Mouse (Mus musculus) spleen, adult 2 months (tissue): Measurements from ENCODE around the gene Cxcr1.

Source experiments
- CTCF ChIP-seq: fragments of 200-500 bp; IDR thresholded peaks from 2 replicates; pipeline ENCODE4 v1.5.1; 2011; ENCODE audit warnings: mild to moderate bottlenecking, inconsistent platforms; ENCODE audit not compliant: insufficient read depth, insufficient read length, insufficient replicate concordance; ENCODE audit errors: extremely low read depth
- POLR2A ChIP-seq: fragments of 200-500 bp; IDR thresholded peaks from 2 replicates; pipeline ENCODE4 v1.6.1; 2011; ENCODE audit warnings: low read depth, low read length, inconsistent platforms

DNA sequence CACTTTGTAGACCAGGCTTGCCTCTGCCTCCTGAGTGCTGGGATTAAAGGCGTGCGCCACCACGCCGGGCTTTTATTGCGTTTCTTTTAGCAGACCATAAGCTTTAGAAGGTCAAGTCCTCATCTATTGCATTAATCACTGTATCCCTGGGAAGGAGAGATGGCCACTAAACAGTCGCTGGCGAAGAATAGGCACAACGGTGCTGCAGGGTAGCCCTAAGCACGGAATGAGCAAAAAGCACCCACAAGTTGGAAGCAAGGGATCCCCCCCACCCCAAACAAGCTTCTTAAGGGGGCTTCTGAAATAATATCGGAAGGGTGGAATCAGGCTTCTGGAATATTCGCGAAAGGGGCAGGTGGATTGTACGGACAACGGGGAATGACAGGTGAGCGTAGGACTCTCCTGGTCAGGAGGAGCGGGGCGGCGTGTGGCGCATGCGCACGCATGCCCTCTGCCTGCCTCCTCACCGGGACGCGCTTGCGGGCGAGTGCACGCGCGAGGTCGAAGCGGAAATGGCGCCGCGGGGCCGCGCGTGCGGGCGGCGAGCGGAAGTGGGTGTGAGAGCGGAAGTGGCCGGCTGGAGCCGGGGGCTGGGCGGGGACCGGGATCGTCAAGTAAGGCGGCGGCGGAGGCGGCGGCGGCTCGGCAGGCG lies 41.6 kb upstream of the Cxcr1 start, which contains the start of gene Arpc2:
- TF ChIP-seq CTCF (no peak), POLR2A (peak; percentile 76; the same call in 1 of the 2 replicates)
